Mouse (Mus musculus) CH12.LX (cell line): ENCODE data around the gene Zfp52. TPM values are rescaled to one million over a fixed set of nuclear protein-coding genes. Genes with fewer than 3 reads are reported as not detected.

Source experiments
- DNase-seq: peaks from one replicate; pipeline ENCODE4 v3.0.0-alpha.2; 2013; ENCODE audit errors: extremely low read depth
- H3K27ac ChIP-seq: 2 replicates; pipeline ENCODE4 v1.5.1; 2012; ENCODE audit warnings: low read depth, mild to moderate bottlenecking, control low read depth, moderate library complexity; ENCODE audit not compliant: insufficient read depth
- H3K27me3 ChIP-seq: replicated peaks from 2 replicates; pipeline ENCODE3; 2012; ENCODE audit warnings: inconsistent platforms
- H3K36me3 ChIP-seq, 2 experiments: replicated peaks in 1 of 2; 2 replicates each; pipeline versions ENCODE3 to v1.6.1; 2012; ENCODE audit warnings: inconsistent platforms in 1 of 2, low read length in 1 of 2, mild to moderate bottlenecking in 1 of 2, mixed read lengths in 1 of 2, moderate library complexity in 1 of 2; ENCODE audit not compliant: control insufficient read depth in 1 of 2, insufficient read depth in 1 of 2
- H3K4me1 ChIP-seq, 2 experiments: 2 replicates each; pipeline ENCODE4 v1.6.1; 2012; ENCODE audit warnings: inconsistent platforms in 1 of 2, moderate library complexity in 1 of 2; ENCODE audit not compliant: insufficient read depth in 2 of 2, control insufficient read depth in 1 of 2
- H3K4me2 ChIP-seq: 2 replicates; pipeline ENCODE4 v1.6.1; 2012; ENCODE audit warnings: low read depth, mild to moderate bottlenecking, control low read depth; ENCODE audit not compliant: poor library complexity, insufficient read depth, severe bottlenecking
- H3K4me3 ChIP-seq, 3 experiments: fragments of 150-350 bp in 1 of 3; sonication (generic) in 1 of 3; replicated peaks in 1 of 3; 2 replicates each; pipeline versions ENCODE3 to v1.5.1; 2011 to 2012; ENCODE audit warnings: low read depth in 2 of 3, low read length in 2 of 3, mild to moderate bottlenecking in 2 of 3, moderate library complexity in 2 of 3, control low read depth in 1 of 3, improper control_type of control experiment in 1 of 3, inconsistent platforms in 1 of 3, mixed read lengths in 1 of 3; ENCODE audit not compliant: poor library complexity in 1 of 3
- H3K79me2 ChIP-seq: replicated peaks from 2 replicates; pipeline ENCODE4 v1.6.1; 2012; ENCODE audit warnings: mild to moderate bottlenecking, moderate library complexity; ENCODE audit not compliant: control insufficient read depth, poor library complexity, insufficient read depth, severe bottlenecking; ENCODE audit errors: extremely low read depth
- H3K9ac ChIP-seq: 2 replicates; pipeline ENCODE4 v1.6.1; 2012; ENCODE audit warnings: low read depth, mild to moderate bottlenecking, control low read depth, moderate library complexity; ENCODE audit not compliant: insufficient read depth
- H3K9me3 ChIP-seq: replicated peaks from 2 replicates; pipeline ENCODE3; 2012; ENCODE audit warnings: low read length, inconsistent platforms, mixed read lengths
- CTCF ChIP-seq, 2 experiments: IDR thresholded peaks in 1 of 2; conservative IDR thresholded peaks in 1 of 2; 2 replicates each; pipeline ENCODE4 v1.5.1; 2011 to 2012; ENCODE audit warnings: low read depth in 2 of 2, low read length in 2 of 2, improper control_type of control experiment in 1 of 2, inconsistent platforms in 1 of 2, mild to moderate bottlenecking in 1 of 2, moderate library complexity in 1 of 2
- E2F4 ChIP-seq: IDR thresholded peaks from 2 replicates; pipeline ENCODE4 v1.6.1; 2011; ENCODE audit warnings: low read depth, low read length, improper control_type of control experiment; ENCODE audit not compliant: insufficient replicate concordance
- EP300 ChIP-seq: IDR thresholded peaks from 2 replicates; pipeline ENCODE4 v1.6.1; 2011; ENCODE audit warnings: low read length, improper control_type of control experiment
- GABPA ChIP-seq: IDR thresholded peaks from 2 replicates; pipeline ENCODE4 v1.6.1; 2012; ENCODE audit warnings: low read depth, low read length, improper control_type of control experiment, inconsistent platforms; ENCODE audit not compliant: insufficient replicate concordance
- JUN ChIP-seq: IDR thresholded peaks from 2 replicates; pipeline ENCODE4 v1.6.1; 2011; ENCODE audit warnings: low read depth, mild to moderate bottlenecking, low read length, improper control_type of control experiment, moderate library complexity; ENCODE audit not compliant: insufficient read depth
- KAT2A ChIP-seq: IDR thresholded peaks from 2 replicates; pipeline ENCODE4 v1.6.1; 2012; ENCODE audit warnings: low read length, improper control_type of control experiment, inconsistent platforms; ENCODE audit not compliant: insufficient replicate concordance
- MAZ ChIP-seq: IDR thresholded peaks from 2 replicates; pipeline ENCODE4 v1.6.1; 2012; ENCODE audit warnings: low read depth, mild to moderate bottlenecking, inconsistent platforms, low read length, improper control_type of control experiment, moderate library complexity
- MEF2A ChIP-seq: IDR thresholded peaks from 2 replicates; pipeline ENCODE4 v1.6.1; 2014; ENCODE audit warnings: low read depth, mild to moderate bottlenecking, inconsistent platforms, low read length, improper control_type of control experiment, borderline replicate concordance
- MXI1 ChIP-seq: IDR thresholded peaks from 2 replicates; pipeline ENCODE4 v1.6.1; 2011; ENCODE audit warnings: mild to moderate bottlenecking, low read depth, low read length, improper control_type of control experiment
- POLR2A ChIP-seq: IDR thresholded peaks from 2 replicates; pipeline ENCODE4 v1.6.1; 2011; ENCODE audit warnings: low read depth, mild to moderate bottlenecking, improper control_type of control experiment, low read length
- POLR2AphosphoS2 ChIP-seq: IDR thresholded peaks from 2 replicates; pipeline ENCODE4 v1.6.1; 2011; ENCODE audit warnings: low read depth, low read length, improper control_type of control experiment
- RAD21 ChIP-seq: IDR thresholded peaks from 2 replicates; pipeline ENCODE4 v1.6.1; 2011; ENCODE audit warnings: low read depth, mild to moderate bottlenecking, low read length, improper control_type of control experiment, moderate library complexity
- RCOR1 ChIP-seq: conservative IDR thresholded peaks from 2 replicates; pipeline ENCODE4 v1.6.1; 2012; ENCODE audit warnings: low read depth, mild to moderate bottlenecking, inconsistent platforms, low read length, improper control_type of control experiment
- TCF12 ChIP-seq: IDR thresholded peaks from 2 replicates; pipeline ENCODE4 v1.6.1; 2014; ENCODE audit warnings: low read depth, mild to moderate bottlenecking, inconsistent platforms, low read length, improper control_type of control experiment
- UBTF ChIP-seq: IDR thresholded peaks from 2 replicates; pipeline ENCODE4 v1.6.1; 2012; ENCODE audit warnings: low read depth, mild to moderate bottlenecking, inconsistent platforms, low read length, improper control_type of control experiment, moderate library complexity
- USF1 ChIP-seq: IDR thresholded peaks from 2 replicates; pipeline ENCODE4 v1.6.1; 2014; ENCODE audit warnings: low read depth, mild to moderate bottlenecking, inconsistent platforms, low read length, improper control_type of control experiment
- ZC3H11A ChIP-seq: IDR thresholded peaks from 2 replicates; pipeline ENCODE4 v1.6.1; 2012; ENCODE audit warnings: low read depth, mild to moderate bottlenecking, inconsistent platforms, low read length, improper control_type of control experiment
- ZKSCAN1 ChIP-seq: IDR thresholded peaks from 2 replicates; pipeline ENCODE4 v1.6.1; 2012; ENCODE audit warnings: low read depth, inconsistent platforms, low read length, improper control_type of control experiment, borderline replicate concordance
- ZNF384 ChIP-seq: IDR thresholded peaks from 2 replicates; pipeline ENCODE4 v1.6.1; 2012; ENCODE audit warnings: low read depth, low read length, improper control_type of control experiment, inconsistent platforms
- dilution Hi-C: fragments of 300-500 bp; cut with MboI; formaldehyde crosslinking; loops from 2 replicates; pipeline ENCODE4 v1.14.3; 2020; ENCODE audit warnings: low sequenced_read_pairs; ENCODE audit not compliant: extremely low pct_unique_long_range_greater_than_20kb, extremely low pct_ligation_motif_present
- in situ Hi-C: fragments of 300-500 bp; cut with MboI; formaldehyde crosslinking; loops from 3 replicates; pipeline ENCODE4 v1.14.3; 2019; ENCODE audit warnings: low sequenced_read_pairs, low pct_ligation_motif_present, low pct_unique_long_range_greater_than_20kb, mixed read lengths
- polyA plus RNA-seq: library from polyadenylated mRNA; unstranded; fragments of >175 nt; gene quantifications from 2 replicates; pipeline ENCODE4 v1.2.1, GENCODE M21; 2012; ENCODE audit warnings: low read depth; ENCODE audit not compliant: insufficient read length
- total RNA-seq, 2 experiments: library from RNA; depleted of rRNA; stranded (reverse); fragments of 300-350 nt in 1 of 2; fragments of >200 nt in 1 of 2; gene quantifications; 2 replicates each; pipeline ENCODE4 v1.2.3; 2012 to 2014

Zfp52 gene
- total and polyA plus RNA-seq, 3 experiments = 5.9 to 15.4 (median 8.6) TPM

- Histone ChIP-seq H3K36me3 (no peaks in the 10 kb centered on the region), H3K4me2 (no peak overlapping the region), H3K79me2 (peaks cover 1% of the 10 kb centered on the region; the same call in 1 of the 2 replicates)
- TF ChIP-seq MEF2A (no peak), POLR2AphosphoS2 (no peak), ZNF384 (no peak), MAZ (no peak), USF1 (no peak), POLR2A (no peak), UBTF (no peak)
- TF ChIP-seq, all 38 proteins: peak for 0
- Histone ChIP-seq H3K4me1 (peaks cover 4 to 13% of the 10 kb centered on the region in 2 experiments; a peak in 3 of 4 replicates), H3K9ac (no peak overlapping the region), H3K4me3 (no peak overlapping the region), H3K27ac (no peak overlapping the region), H3K27me3 (no peaks in the 10 kb centered on the region), H3K9me3 (no peaks in the 10 kb centered on the region)
- dilution Hi-C loops (no loop called here), in situ Hi-C loops (no loop called here)
- no peak for DNase-seq
Measured at GRCm38 (mm10) chr17:21531621-21532020, 3.7 kb upstream of the Zfp52 start.

GRCm38 (mm10) chr17:21532101-21532951 is 3.0 kb upstream of the Zfp52 start:
- no peak for DNase-seq
- dilution Hi-C loops (no loop called here), in situ Hi-C loops (no loop called here)
- TF ChIP-seq TCF12 (no peak), ZNF384 (no peak), EP300 (no peak), UBTF (no peak), JUN (no peak), RAD21 (no peak), ZC3H11A (no peak), CTCF (conservative IDR thresholded peaks at IDR 0.05 in 1 of 2, IDR thresholded peaks at IDR 0.05 in 1 of 2; ENCODE audit: low read depth in 2 of 2, low read length in 2 of 2) (no peak), KAT2A (no peak), GABPA (no peak), MEF2A (no peak), ZKSCAN1 (no peak), RCOR1 (no peak), POLR2AphosphoS2 (no peak), MAZ (no peak), E2F4 (no peak), MXI1 (no peak)
- H3K9ac ChIP-seq = no peak overlapping the region
- peaks cover 7% of the 10 kb centered on the region for H3K79me2 ChIP-seq
- H3K4me1 ChIP-seq = peaks cover 4 to 17% of the 10 kb centered on the region in 2 experiments; a peak in 3 of 4 replicates
- no peak overlapping the region for H3K4me3 ChIP-seq
- H3K9me3 ChIP-seq = no peaks in the 10 kb centered on the region
- H3K27ac ChIP-seq = no peak overlapping the region
- no peaks in the 10 kb centered on the region for H3K36me3 ChIP-seq
- no peak overlapping the region for H3K4me2 ChIP-seq
- no peaks in the 10 kb centered on the region for H3K27me3 ChIP-seq
